Comparison of ENCODE assay signal across 34 mouse cellular contexts in the genomic region with DNA sequence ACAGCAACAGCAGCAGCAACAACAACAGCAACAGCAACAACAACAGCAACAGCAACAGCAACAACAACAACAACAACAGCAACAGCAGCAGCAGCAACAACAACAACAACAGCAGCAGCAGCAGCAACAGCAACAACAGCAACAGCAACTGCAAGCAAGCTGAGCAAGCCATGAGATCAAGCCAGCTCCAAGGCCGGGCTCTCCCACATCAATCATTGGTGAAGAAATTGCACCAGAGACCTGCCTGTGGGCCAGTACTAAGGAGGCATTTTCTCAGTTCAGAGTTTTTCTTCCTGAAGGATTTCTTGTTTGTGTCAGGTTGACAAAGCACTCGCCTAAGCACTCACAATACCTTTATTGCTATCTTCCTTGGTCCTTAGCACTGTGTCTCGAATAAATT. TPM values are rescaled to one million over a fixed set of nuclear protein-coding genes. Genes with fewer than 3 reads are reported as not detected.
A peak's percentile ranks its signal among the peaks of the same experiment; 100 is the strongest.
DNase-seq lines count a peak whose midpoint lies in the region; ATAC-seq and TF ChIP-seq lines count a peak whose summit lies in the region.
"Had no signal": no experiment of that assay in that cellular context is flagged by ENCODE, and none has a peak within 500 bp of the region (broad histone marks: within the 10 kb centered on the region; RNA-seq: fewer than 3 reads in every experiment).

No protein-coding gene starts in this region.

- no peak for TF ChIP-seq CTCF in stomach, postnatal 0 days (IDR thresholded peaks at IDR 0.05; ENCODE audit: low read depth)

- H3K27ac ChIP-seq in stomach, postnatal 0 days (replicated peaks) = no peak overlapping the region
- H3K27ac ChIP-seq in heart, embryonic 11.5 days (ENCODE audit: low read depth, low read length) = no peak overlapping the region
- H3K27ac ChIP-seq in midbrain, embryonic 15.5 days = no peak overlapping the region
- H3K27ac ChIP-seq: forebrain, embryonic 10.5 days; forebrain, embryonic 13.5 days; heart, adult 2 months; heart, embryonic 10.5 days; hindbrain, embryonic 12.5 days; hindbrain, embryonic 15.5 days; intestine, embryonic 15.5 days had no signal

- H3K36me3 ChIP-seq in stomach, postnatal 0 days (ENCODE audit: control insufficient read depth, insufficient read depth, low read length) = no peaks in the 10 kb centered on the region
- no peaks in the 10 kb centered on the region for H3K36me3 ChIP-seq in heart, embryonic 11.5 days (ENCODE audit: control insufficient read depth, insufficient read depth, low read length)
- no peaks in the 10 kb centered on the region for H3K36me3 ChIP-seq in midbrain, embryonic 15.5 days (replicated peaks)
- H3K36me3 ChIP-seq: forebrain, embryonic 10.5 days; heart, embryonic 10.5 days; hindbrain, embryonic 12.5 days; hindbrain, embryonic 15.5 days; intestine, embryonic 15.5 days had no signal

- H3K27me3 ChIP-seq in stomach, postnatal 0 days (ENCODE audit: control insufficient read depth, insufficient read depth, low read length) = no peaks in the 10 kb centered on the region
- H3K27me3 ChIP-seq in heart, embryonic 11.5 days (ENCODE audit: control insufficient read depth, insufficient read depth, low read length) = no peaks in the 10 kb centered on the region
- no peaks in the 10 kb centered on the region for H3K27me3 ChIP-seq in midbrain, embryonic 15.5 days (replicated peaks)
- H3K27me3 ChIP-seq: forebrain, embryonic 13.5 days; hindbrain, embryonic 12.5 days; hindbrain, embryonic 15.5 days; intestine, embryonic 15.5 days; Patski had no signal

- no peaks in the 10 kb centered on the region for H3K4me1 ChIP-seq in stomach, postnatal 0 days (replicated peaks; ENCODE audit: control insufficient read depth, insufficient read depth)
- H3K4me1 ChIP-seq in heart, embryonic 11.5 days (ENCODE audit: control insufficient read depth, insufficient read depth, low read length) = no peaks in the 10 kb centered on the region
- no peaks in the 10 kb centered on the region for H3K4me1 ChIP-seq in midbrain, embryonic 15.5 days
- H3K4me1 ChIP-seq: forebrain, embryonic 10.5 days; forebrain, embryonic 13.5 days; hindbrain, embryonic 12.5 days; hindbrain, embryonic 15.5 days; intestine, embryonic 15.5 days had no signal

- H3K9me3 ChIP-seq in stomach, postnatal 0 days (ENCODE audit: control insufficient read depth, low read length) = no peaks in the 10 kb centered on the region
- no peaks in the 10 kb centered on the region for H3K9me3 ChIP-seq in heart, embryonic 11.5 days (replicated peaks; ENCODE audit: control insufficient read depth, low read length)
- H3K9me3 ChIP-seq in midbrain, embryonic 15.5 days = no peaks in the 10 kb centered on the region
- H3K9me3 ChIP-seq: forebrain, embryonic 10.5 days; forebrain, embryonic 13.5 days; heart, embryonic 10.5 days; hindbrain, embryonic 12.5 days; hindbrain, embryonic 15.5 days; intestine, embryonic 15.5 days had no signal

- peak; percentile 43 for DNase-seq in adipocyte (ENCODE audit: low spot score)
- peak; percentile 55 for DNase-seq in adrenal gland, adult 8-10 months
- peak; percentile 44 for DNase-seq in adrenal gland, postnatal 25 days
- peak; percentile 12 for DNase-seq in induced T-regulatory cell, adult 2 months (ENCODE audit: low read depth)
- no peak for DNase-seq in stomach, postnatal 0 days (ENCODE audit: low spot score)
- no peak for DNase-seq in embryo, embryonic 10 days (ENCODE audit: low spot score)
- DNase-seq: cerebellum, adult 11 months; cerebellum, adult 2 months; cerebellum, adult 9-11 months; cerebellum, postnatal 25 days; embryo, embryonic 11 days; gastrocnemius, postnatal 10 days; gastrocnemius, postnatal 36 days; heart, adult 2 months; kidney, adult 11 months had no signal

- H3K9ac ChIP-seq in stomach, postnatal 0 days (ENCODE audit: low read length) = no peak overlapping the region
- no peak overlapping the region for H3K9ac ChIP-seq in heart, embryonic 11.5 days (ENCODE audit: low read depth, low read length)
- H3K9ac ChIP-seq in midbrain, embryonic 15.5 days = no peak overlapping the region
- H3K9ac ChIP-seq: forebrain, embryonic 13.5 days; hindbrain, embryonic 12.5 days; hindbrain, embryonic 15.5 days; intestine, embryonic 15.5 days had no signal

- H3K4me2 ChIP-seq in stomach, postnatal 0 days (replicated peaks; ENCODE audit: low read depth) = no peak overlapping the region
- no peak overlapping the region for H3K4me2 ChIP-seq in heart, embryonic 11.5 days
- no peak overlapping the region for H3K4me2 ChIP-seq in midbrain, embryonic 15.5 days
- H3K4me2 ChIP-seq: forebrain, embryonic 13.5 days; hindbrain, embryonic 12.5 days; hindbrain, embryonic 15.5 days; intestine, embryonic 15.5 days had no signal

- no peak for ATAC-seq in stomach, postnatal 0 days (ENCODE audit: low FRiP score, low TSS enrichment)
- no peak for ATAC-seq in heart, embryonic 11.5 days (replicated peaks; ENCODE audit: insufficient number of reproducible peaks, low FRiP score, low TSS enrichment)
- no peak for ATAC-seq in midbrain, embryonic 15.5 days (replicated peaks)
- ATAC-seq: forebrain, embryonic 13.5 days; forebrain, embryonic 16.5 days; intestine, embryonic 15.5 days; Patski had no signal

- TF ChIP-seq EP300 in stomach, postnatal 0 days (optimal IDR thresholded peaks at IDR 0.05) = no peak

- WGBS in stomach, postnatal 0 days = 44% methylated on average over 3 of the region's 3 CpGs
- 58% methylated on average over 3 of the region's 3 CpGs for WGBS in heart, embryonic 11.5 days (ENCODE audit: insufficient replicate concordance)
- WGBS in midbrain, embryonic 15.5 days = 86% methylated on average over 3 of the region's 3 CpGs

- no peak overlapping the region for H3K4me3 ChIP-seq in stomach, postnatal 0 days (ENCODE audit: low read depth, low read length)
- no peak overlapping the region for H3K4me3 ChIP-seq in heart, embryonic 11.5 days (ENCODE audit: low read depth, low read length)
- H3K4me3 ChIP-seq in midbrain, embryonic 15.5 days = no peak overlapping the region
- H3K4me3 ChIP-seq: forebrain, embryonic 10.5 days; forebrain, embryonic 13.5 days; heart, adult 2 months; heart, embryonic 10.5 days; hindbrain, embryonic 12.5 days; hindbrain, embryonic 15.5 days; intestine, embryonic 15.5 days had no signal

RNA-seq across cellular contexts. Expression of a gene that starts 8.3 kb away (rescaled TPM):
- under 1 TPM in 1 of 4 experiments, not detected in 3; 0.13 TPM for total RNA-seq in adrenal gland, adult 8-10 months (2022)
- total RNA-seq in adrenal gland, postnatal 25 days (2021) = not detected in 2 replicates
- not detected in 2 replicates for polyA plus RNA-seq in stomach, postnatal 0 days (2015; fragmentation: Nextera tagmentation; extraction: Ambion mirVana)
- polyA plus RNA-seq in heart, embryonic 11.5 days (2014; fragmentation: Nextera tagmentation; extraction: Ambion mirVana) = not detected in 2 replicates
- polyA plus RNA-seq in midbrain, embryonic 15.5 days (2015; fragmentation: Nextera tagmentation; extraction: Ambion mirVana) = 0.17 and 0.32 TPM in 2 replicates
- total RNA-seq: common myeloid progenitor, adult 5-6 weeks; gastrocnemius, adult 18-20 months; granulocyte monocyte progenitor cell, adult 5-6 weeks; heart, adult 2 months; heart, postnatal 25 days; hematopoietic stem cell, adult 5-6 weeks had no signal
- polyA plus RNA-seq: C2C12; embryonic facial prominence, embryonic 11.5 days; forebrain, embryonic 10.5 days; heart, adult 2 months; heart, embryonic 10.5 days; heart, embryonic 14.5 days; heart, postnatal 0 days; intestine, embryonic 15.5 days; Patski had no signal

RNA-seq across cellular contexts. Expression of a gene that starts 38.3 kb away (rescaled TPM):
- total RNA-seq in adrenal gland, adult 8-10 months (2022) = 10 to 100 TPM; 71.2 to 80.5 (median 77.9) TPM
- 63.1 and 68.2 TPM in 2 replicates for total RNA-seq in adrenal gland, postnatal 25 days (2021)
- polyA plus RNA-seq in stomach, postnatal 0 days (2015; fragmentation: Nextera tagmentation; extraction: Ambion mirVana) = 163 and 169 TPM in 2 replicates
- polyA plus RNA-seq in heart, embryonic 11.5 days (2014; fragmentation: Nextera tagmentation; extraction: Ambion mirVana) = 261 and 268 TPM in 2 replicates
- 196 and 201 TPM in 2 replicates for polyA plus RNA-seq in midbrain, embryonic 15.5 days (2015; fragmentation: Nextera tagmentation; extraction: Ambion mirVana)

Comparison
In these comparisons a context has a peak if more than half of its experiments do, and no peak if none do; other contexts are left out.
1. DNase-seq: peak in adipocyte (single experiment), adrenal gland, adult 8-10 months (single experiment), adrenal gland, postnatal 25 days (single experiment) and induced T-regulatory cell, adult 2 months (single experiment); none in stomach, postnatal 0 days (single experiment) and embryo, embryonic 10 days (single experiment).